Mouse (Mus musculus) erythroblast, adult 5-6 weeks (primary cell): ENCODE measurements at regions not wholly inside any gene's neighbourhood (a gene's known extent, or its start where the extent isn't known, plus 50 kb on each side); places are given as distances from the start of the nearest gene placed in this dataset.
"Not testable (repeated sequence)": the region's sequence is repeated elsewhere in the genome, so short reads cannot be mapped to it uniquely, and the experiment has no call there.

Experiments
- ATAC-seq: replicated peaks from 2 replicates; pipeline ENCODE4 v1.8.0; 2016; ENCODE audit warnings: moderate number of reproducible peaks, mild to moderate bottlenecking, moderate TSS enrichment, inconsistent platforms; ENCODE audit not compliant: poor library complexity, low FRiP score, severe bottlenecking

DNA sequence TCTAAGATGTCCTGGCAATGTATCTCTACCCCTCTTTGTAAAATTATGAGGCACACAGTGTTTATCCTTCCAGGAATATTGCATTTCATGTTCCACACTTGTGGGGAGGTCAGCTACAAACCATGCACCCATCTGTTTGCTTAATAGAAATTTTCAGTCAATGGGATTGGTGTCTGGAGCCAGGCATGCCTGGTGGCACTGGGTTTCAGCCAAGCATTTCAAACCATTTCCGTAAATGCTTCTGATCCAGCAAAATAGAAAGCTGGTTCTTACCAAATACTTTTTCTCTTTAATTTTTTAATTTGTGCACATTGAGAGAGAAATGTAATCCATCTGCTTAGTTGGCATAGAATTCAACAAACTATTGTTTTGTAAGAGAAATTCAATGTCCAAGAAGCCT lies 517.3 kb upstream of the Hsf2 start:
- ATAC-seq = no peak

DNA sequence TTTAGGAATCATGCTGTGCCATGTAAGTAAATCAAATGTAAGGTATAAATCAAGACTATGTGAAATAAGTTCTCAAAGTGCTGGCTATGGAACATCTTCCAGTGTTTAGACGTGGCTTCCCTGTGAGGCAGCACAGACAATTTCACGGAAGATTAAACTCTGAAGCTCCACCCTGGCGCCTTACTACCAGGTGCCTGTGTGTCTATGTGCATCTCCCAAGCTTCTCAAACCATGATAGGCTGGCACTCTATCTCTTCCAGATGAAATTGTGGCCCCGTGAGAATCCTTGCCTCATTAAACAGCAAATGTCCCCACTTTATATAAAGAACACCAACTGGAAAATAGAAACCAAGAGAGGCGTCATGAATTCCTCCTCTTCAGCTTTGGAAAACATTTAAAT lies 511.4 kb upstream of the Hsf2 start:
- ATAC-seq = no peak

DNA sequence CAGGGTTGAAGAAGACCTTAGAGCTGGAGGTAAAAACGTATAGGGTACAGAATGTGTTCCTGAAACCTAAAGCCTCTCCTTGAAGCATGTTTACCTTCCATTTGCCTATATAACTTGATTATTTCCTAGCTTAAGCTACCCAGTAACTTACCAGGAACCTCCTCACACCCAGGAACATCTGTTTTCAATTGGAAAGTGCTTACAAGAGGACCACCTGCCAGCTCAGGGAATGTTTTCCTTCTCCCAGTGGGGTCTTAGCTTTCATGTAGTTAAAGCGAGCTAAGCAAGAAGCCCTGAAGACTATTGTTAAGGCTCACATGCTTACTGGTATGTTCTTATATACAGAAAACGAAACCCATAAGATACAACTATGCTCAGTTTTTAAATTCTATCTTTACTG lies 506.6 kb upstream of the Hsf2 start:
- no peak for ATAC-seq

DNA sequence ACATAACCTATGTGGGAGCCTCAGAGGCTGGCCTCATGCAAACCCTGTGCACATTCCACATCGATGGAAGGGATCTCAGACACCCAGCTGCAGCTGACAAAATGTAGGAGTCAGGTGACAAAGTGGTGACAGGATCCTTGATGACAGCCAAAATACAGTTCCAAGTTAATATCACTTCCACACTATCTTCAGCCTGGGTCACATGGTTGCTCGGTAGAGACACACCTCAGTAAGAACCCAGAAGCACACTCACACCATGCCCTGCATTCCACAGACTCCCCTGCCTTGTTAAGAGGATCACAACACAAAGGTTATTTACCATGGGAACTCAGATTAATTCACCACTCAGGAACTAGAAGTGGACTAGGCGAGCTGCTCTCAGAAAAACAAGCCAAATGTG lies 505.4 kb upstream of the Hsf2 start:
- ATAC-seq = no peak

DNA sequence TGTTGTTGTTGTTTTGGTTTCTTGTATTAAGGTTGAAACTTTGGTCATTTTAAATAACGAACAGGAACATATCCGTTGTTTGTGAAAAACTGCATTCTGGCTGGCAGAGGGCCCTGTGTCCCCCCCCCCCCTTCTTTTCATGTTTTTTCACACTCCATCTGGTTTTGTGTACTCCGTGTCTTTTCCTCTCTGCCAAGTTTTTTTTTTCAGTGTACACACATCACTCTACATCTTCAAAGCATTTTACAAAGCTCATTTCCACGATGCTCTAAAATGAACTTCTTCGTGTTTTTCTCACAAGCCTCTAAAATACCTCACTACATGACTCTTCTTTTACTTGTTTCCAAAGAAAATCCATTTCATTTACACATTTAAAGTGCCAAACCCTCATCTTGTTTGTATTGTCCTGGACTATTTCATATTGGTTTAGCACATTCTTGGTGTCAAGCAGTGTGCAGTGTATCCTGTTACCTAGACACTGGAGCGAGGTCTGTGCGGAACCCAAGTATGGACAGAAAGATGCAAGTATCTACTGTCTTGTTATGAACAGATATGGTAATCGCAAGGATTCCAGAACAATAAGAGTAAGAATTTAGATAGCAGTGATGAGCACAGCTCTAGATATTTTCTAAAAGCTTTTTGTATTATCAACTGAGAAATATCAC lies 503.5 kb upstream of the Hsf2 start:
- ATAC-seq = no peak

DNA sequence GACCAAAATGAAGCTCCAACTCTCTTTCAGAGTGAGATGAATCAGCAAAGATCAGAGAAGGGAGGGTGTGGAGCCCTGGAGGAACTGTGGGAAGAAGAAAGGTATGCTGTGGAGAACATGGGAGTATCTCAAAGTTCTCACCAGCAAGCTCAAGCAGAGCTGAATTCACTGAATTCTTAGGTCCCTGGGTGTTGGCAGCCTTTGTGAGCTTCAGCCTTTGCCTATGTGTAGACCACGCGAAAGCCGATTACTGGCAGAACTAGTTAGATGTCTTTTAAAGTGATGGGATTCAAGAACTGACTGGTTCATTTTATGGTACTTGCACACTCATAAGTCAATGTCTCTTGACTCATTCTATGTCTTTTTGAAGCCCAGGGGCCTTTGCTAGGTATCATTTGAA lies 491.2 kb upstream of the Hsf2 start:
- no peak for ATAC-seq

DNA sequence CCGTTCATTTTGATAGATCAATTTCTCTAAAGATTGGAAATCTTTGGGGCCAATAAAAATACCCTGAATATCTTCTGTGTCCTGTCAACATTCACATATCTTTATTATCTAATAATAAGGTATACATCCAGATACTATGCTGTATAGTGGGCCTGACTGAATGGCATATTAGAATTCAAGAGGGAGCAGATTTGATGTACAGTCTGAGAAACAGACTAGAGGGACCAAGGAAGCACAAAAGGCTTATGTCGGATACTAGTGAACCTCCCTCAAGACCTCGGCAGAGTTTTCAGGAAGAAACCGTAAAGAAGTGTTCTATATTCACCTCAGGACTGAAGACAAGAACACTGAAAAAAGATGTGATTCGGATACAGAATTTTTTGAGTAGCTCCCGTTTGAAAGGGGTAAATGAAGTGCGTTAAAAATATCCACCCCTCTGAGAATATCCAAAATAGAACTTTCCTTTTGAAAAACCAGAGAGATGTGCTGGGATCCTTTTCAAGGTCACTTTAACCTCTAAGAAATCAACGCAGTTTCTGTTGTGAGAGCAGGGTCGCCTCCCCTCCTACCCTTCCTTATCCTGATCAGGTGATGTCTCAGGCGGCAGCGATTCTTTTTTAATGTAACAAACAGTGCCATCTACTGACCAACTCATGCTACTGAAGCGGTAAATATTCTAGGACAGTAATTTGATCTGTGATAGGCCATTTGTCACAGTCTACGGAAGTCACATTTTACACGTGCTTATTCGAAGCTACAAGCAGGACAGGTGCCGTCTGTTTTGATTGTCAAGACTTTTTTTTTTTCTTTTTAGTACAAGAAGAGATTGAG lies 485.1 kb upstream of the Hsf2 start:
- no peak for ATAC-seq

DNA sequence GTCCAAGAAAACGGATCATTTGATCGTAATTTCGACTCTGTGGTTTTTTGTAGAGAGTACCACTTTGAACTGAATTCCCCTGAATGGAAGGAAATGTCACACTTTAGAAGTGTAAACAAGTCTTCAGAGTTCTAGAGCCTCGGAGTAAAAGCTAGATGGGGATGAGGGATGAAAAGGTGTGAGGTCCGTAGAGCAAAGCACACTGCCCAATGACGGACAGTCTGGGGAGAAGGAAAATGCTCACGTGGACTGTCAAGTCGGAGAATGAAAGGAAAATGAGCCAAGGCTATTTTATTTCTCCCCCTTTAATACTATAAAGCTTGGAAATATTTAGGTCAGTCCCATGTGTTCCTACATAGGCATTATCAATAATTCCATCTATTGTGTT lies 484.5 kb upstream of the Hsf2 start:
- ATAC-seq = no peak

DNA sequence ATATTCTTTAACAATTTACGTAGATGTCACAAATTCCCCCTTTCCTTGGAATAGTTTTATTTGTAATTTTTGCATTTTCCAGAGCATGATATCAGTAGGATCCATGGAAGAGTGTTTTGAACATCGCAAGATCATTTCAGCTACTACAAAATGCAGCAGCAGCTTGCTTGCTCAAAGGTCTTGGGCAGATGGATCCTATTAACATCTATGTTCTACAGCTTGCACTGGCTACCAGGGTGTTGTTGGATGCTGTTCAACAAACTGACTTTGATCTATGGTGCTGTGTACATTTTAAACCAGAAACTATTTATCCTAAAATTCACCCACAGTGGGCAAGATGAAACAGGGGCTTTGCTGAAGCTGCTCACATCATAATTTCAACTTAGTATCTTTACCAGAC lies 448.5 kb upstream of the Hsf2 start:
- ATAC-seq = no peak

DNA sequence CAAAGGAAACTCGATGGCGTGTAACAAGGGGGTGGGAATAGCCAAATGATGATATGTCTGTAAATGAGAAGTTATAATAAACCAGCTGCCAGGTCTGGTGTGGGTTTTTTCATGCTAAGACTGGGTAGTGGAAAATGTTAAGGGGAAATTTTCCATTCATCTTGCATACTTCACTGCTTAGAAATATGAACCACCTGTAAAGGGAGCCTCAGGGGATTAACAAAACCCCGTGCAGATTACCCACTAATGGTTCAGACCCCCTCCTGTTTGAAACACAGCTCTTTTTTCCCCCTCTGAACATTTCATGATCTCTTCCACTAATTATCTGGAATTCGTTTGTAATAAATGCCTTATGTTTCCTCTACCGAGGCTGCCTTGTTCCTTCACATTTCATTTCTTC lies 446.0 kb upstream of the Hsf2 start:
- ATAC-seq = no peak

DNA sequence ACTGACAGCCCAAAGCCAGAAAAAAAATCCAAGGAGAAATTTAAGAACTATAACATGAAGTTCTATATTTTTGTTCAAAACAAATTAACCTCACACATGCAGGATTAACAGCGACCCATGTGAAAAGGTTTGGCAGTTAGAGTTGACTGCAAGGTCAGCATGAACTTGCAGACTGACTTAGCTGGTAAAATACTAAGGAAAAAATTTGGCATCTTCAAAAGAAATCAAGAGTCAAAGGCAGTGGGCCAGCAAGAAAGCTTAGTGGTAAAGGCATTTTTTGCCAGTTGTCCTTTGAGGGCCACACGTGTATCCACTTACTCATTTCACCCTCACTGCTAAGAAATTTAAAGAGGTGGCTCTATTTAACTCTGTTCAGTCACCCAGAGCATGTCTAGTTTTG lies 440.2 kb upstream of the Hsf2 start:
- no peak for ATAC-seq

DNA sequence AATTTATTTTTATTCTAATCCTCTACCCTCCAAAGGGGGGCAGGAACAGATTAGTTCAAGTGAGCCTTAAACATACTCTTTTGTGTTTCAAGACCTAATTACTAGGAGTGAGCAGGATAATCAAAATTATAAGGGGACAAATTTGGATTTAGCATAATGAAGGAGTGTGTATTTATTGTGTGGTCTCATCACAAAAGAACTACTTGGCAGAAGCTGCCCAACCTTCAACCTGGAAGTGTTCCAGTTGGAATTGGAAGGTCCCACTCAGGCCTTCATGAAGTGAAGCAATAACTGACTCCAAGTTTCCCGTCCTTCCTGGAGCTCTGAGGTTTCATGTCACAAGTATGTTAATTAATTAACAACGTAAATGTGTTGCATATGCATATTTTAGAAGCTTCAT lies 439.3 kb upstream of the Hsf2 start:
- ATAC-seq = no peak

DNA sequence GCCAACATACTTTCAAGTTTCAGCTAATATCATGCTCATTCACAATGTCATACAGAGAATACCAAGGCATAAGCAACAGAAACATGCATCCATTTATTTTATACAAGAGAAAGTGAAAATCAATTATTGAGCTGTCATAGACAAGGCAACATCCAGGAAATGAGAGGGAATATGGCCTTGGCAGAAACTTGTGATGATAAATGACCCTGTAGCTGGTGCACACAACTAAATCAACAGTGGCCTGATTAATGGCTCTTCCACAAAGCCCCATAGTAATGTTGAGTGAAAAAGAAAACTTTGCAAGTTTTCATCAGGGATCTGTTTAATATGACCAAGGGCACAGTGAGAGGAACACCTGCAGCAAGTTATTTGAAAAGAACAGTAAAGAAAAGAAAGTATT lies 438.5 kb upstream of the Hsf2 start:
- no peak for ATAC-seq

DNA sequence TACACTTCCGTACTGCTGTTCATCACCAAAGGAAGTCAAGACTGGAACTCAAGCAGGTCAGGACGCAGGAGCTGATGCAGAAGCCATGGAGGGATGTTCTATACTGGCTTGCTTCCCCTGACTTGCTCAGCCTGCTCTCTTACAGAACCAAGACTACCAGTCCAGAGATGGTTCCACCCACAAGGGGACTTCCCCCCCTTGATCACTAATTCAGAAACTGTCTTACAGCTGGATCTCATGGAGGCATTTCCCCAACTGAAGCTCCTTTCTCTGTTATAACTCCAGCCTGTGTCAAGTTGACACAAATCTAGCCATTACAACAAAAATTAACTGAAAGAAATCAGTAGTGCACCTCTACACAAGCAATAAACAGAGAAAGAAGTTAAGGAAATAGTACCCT lies 432.8 kb upstream of the Hsf2 start:
- ATAC-seq = not testable (repeated sequence)

DNA sequence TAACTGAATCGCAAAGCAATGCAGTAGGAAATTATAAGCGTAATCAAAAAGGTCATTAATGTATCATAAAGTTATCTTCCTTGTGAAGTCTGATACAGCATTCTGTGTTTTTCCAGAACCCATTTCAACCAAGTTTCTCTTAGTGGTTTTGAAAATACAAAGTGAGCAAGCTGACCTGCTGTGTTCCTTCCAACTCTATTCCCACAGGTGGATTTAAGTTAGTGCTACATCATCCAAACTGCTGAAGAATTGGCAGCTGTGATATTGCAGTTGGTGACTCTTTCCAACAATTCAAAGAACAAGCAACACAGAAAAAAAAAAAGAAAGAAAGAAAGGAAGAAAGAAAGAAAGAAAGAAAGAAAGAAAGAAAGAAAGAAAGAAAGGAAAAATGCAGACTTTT lies 396.1 kb upstream of the Hsf2 start:
- no peak for ATAC-seq

DNA sequence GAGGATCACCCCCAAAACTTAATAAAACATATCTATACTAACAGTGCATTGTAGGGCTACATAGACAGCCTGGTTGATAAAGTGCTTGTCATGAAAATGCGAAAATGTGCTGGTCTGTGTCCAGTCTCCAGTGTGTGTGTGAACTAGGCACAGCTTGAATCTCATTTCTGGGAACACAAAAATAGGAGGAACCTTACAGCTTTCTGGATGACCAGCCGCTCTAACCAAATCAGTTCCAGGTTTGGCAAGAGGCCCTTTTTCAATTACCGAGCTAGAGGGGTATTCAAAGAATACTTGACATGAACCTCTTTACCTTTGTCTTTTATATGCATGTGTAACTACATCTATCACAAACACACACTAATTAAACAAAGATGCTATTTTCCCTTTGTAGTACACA lies 390.3 kb upstream of the Hsf2 start:
- ATAC-seq = no peak

DNA sequence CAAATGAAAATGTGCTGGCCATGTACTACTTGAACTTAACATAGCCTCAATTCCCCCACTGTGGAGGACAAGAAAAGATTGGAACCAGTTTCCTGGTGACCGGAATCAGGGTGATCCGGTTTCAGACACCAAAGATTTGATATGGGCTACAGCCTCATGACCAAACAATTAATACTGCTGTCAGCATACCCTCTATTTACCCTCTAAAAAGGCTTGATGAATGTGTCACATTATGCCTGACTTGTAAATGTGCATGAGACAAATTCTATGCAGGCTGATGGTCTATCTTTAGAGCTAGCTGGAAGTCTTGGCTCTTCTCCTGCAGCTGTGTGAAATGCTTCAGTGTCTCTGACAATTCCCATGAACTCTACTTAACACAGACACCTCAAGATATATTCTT lies 372.8 kb upstream of the Hsf2 start:
- ATAC-seq = no peak

DNA sequence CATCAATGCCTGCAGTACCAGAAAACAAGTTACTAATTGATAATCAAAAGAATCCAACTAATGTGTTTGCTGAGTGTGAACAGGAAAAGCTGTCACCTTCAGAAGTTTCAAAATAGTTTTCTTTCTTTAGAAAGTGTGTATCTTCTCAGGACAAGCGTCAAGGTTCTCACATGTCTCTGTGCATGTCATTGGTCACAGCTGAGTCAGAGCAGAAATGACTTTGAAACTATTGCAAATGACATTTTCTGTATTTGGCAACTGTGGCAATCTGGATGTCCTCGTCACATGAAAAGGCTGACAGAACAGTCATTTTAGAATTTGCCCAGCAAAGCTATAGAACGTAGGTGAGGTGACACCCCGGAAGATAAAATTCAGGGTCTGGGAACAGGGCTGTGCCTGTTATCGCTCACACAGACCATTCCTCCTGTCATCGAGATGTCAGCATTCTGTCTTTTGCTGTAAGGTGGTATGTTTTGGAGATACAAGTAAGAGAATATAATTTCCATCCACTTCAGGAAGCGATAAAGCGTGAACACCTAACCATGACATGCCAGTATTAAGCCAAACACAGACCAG lies 371.4 kb upstream of the Hsf2 start:
- no peak for ATAC-seq

DNA sequence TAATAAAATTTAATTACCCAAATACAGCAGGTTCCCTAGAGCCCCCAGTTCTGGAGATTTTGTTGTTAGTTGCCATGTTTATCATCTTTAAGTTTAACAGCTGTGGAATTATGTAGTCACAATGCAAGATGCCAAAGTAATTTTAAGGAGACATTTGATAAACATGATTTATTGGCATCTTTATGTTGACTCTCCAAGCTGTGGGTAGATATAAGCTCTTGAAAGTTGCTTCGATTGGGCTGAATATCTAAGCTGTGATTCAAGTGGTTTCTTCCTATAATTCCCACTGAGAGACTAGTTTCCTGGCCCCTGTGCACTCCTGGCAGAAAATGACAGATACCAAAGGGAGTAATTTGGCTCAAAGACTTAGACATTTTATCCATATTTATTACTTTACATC lies 364.7 kb upstream of the Hsf2 start:
- ATAC-seq = no peak

DNA sequence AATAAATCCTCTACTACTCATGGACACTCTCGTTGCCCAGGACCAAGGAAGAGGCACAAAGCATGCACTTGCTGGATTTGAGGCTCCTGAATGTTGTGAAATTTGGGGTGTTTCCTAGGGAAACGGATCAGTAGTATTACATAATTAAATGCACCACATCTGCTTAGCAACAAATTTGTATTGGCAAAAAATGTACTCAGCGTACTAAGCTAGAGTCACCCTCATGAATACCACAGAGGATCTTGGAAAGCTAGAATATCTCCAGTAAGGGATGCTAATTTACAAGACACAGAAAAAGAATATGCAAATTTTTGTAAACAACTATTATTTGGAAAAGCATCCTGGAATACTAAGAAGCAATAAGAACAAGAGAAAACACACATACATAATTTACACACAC lies 359.0 kb upstream of the Hsf2 start:
- no peak for ATAC-seq

DNA sequence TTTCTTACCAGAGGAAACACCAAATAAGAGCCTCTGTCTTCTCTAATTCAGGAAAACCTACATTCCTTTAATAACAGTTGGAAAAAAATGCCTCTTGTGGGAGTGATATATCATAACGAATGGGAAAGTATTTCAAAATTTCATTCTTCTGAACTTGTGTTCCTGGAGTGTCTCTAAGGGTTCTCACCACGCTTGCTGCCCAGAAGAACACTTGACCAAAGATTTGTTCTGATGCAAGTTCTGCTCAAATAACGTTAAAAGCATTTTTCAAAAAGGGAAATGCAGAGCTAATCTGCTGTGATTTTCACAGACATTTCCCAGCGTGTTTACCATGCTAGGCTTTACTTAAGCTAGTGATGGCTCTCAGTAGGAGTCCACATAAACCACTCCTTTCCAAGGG lies 329.8 kb upstream of the Hsf2 start:
- ATAC-seq = no peak

DNA sequence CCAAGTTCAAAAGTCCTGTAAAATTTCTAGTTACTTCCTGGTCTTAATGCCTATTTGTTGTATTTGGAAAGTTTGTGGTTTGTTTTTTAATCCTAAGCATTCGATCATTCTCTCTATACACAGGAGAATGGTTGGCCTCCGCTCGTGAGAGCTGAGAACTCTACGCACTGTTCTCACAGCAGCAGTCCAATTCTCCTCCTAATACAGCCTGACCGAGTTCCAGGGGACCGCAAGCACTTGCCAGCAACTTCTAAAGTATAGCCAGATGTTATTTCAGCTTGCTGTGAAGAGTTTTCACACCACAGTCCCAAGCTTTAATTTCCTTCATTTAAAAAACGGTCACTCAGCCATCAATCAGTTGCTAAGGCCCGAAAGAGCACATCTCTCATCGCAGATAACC lies 329.3 kb upstream of the Hsf2 start:
- ATAC-seq = no peak
